Mouse (Mus musculus) embryonic facial prominence, embryonic 14.5 days (tissue): ENCODE results near the gene Pax8. TPM values are rescaled to one million over a fixed set of nuclear protein-coding genes. Genes with fewer than 3 reads are reported as not detected.
A peak's percentile ranks its signal among the peaks of the same experiment; 100 is the strongest.

ENCODE experiments used
- ATAC-seq: fragments of 200-750 bp; cut with Nextera tagmentation; 2 replicates; pipeline ENCODE4 v1.8.0; 2017; ENCODE audit warnings: low read depth, moderate number of reproducible peaks, moderate TSS enrichment
- DNase-seq: peaks from one replicate; pipeline ENCODE4 v3.0.0-alpha.2; 2015; ENCODE audit warnings: low spot score
- H3K27ac ChIP-seq: fragments of 300-500 bp; sonication (generic); replicated peaks from 2 replicates; pipeline ENCODE4 v1.5.1; 2014; ENCODE audit warnings: low read depth, mild to moderate bottlenecking, low read length, moderate library complexity
- H3K27me3 ChIP-seq: fragments of 300-500 bp; sonication (generic); replicated peaks from 2 replicates; pipeline ENCODE4 v1.6.1; 2014; ENCODE audit warnings: low read length; ENCODE audit not compliant: control insufficient read depth, insufficient read depth
- H3K36me3 ChIP-seq: fragments of 300-500 bp; sonication (generic); 2 replicates; pipeline ENCODE4 v1.6.1; 2014; ENCODE audit warnings: low read length, mixed read lengths; ENCODE audit not compliant: control insufficient read depth, insufficient read depth
- H3K4me1 ChIP-seq: fragments of 300-500 bp; sonication (generic); 2 replicates; pipeline ENCODE4 v1.6.1; 2014; ENCODE audit warnings: antibody characterized with exemption, low read length; ENCODE audit not compliant: control insufficient read depth, insufficient read depth
- H3K4me2 ChIP-seq: fragments of 300-500 bp; sonication (generic); 2 replicates; pipeline ENCODE4 v1.6.1; 2014; ENCODE audit warnings: low read depth, mild to moderate bottlenecking, low read length, moderate library complexity, mixed read lengths
- H3K4me3 ChIP-seq: fragments of 300-500 bp; sonication (generic); 2 replicates; pipeline ENCODE4 v1.5.1; 2014; ENCODE audit warnings: low read depth, mild to moderate bottlenecking, low read length
- H3K9ac ChIP-seq: fragments of 300-500 bp; sonication (generic); 2 replicates; pipeline ENCODE4 v1.6.1; 2014; ENCODE audit warnings: low read depth, mild to moderate bottlenecking, low read length, moderate library complexity, mixed read lengths
- H3K9me3 ChIP-seq: fragments of 300-500 bp; sonication (generic); 2 replicates; pipeline ENCODE4 v1.6.1; 2016; ENCODE audit warnings: low read length; ENCODE audit not compliant: control insufficient read depth
- WGBS: fragments of 180-500 bp; shearing (Covaris S2); extraction: QIAGEN DNeasy Blood & Tissue Kit; methylation state at CpG from one replicate; pipeline ENCODE4 v1.1.7; 2014; 5-methylcytosine and 5-hydroxymethylcytosine counted together
- polyA plus RNA-seq: library from polyadenylated mRNA; unstranded; fragments of >200 nt; fragmentation: Nextera tagmentation; extraction: Ambion mirVana; gene quantifications from 2 replicates; pipeline ENCODE4 v1.2.1, GENCODE M21; 2014

Pax8 gene
- polyA plus RNA-seq: 0.77 and 0.97 TPM in 2 replicates

GRCm38 (mm10) chr2:24475420-24475819 is at the start of gene Pax8:
Pax8 (minus strand) TSS chr2:24475599.
- DNase-seq (no peak), ATAC-seq (no peak)
- Histone ChIP-seq H3K4me2 (no peak within 1 kb of the TSS), H3K4me3 (no peak within 1 kb of the TSS), H3K27me3 (peaks cover 64% of the 10 kb centered on the region), H3K9me3 (no peaks in the 10 kb centered on the region), H3K9ac (no peak within 1 kb of the TSS), H3K27ac (no peak within 1 kb of the TSS), H3K36me3 (no peaks in the 10 kb centered on the region), H3K4me1 (no peaks in the 10 kb centered on the region)
- whole genome bisulfite sequencing: 20% methylated on average over 9 of the region's 9 CpGs

GRCm38 (mm10) chr2:24521430-24522226 is 46.2 kb upstream of the Pax8 start:
- H3K36me3 ChIP-seq: no peaks in the 10 kb centered on the region
- peak; percentile 80 for DNase-seq
- peak overlapping the region; percentile 40; the same call in 1 of the 2 replicates for H3K27ac ChIP-seq
- H3K27me3 ChIP-seq: peaks cover 7% of the 10 kb centered on the region; the same call in 1 of the 2 replicates
- peak overlapping the region; percentile 47 for H3K4me3 ChIP-seq
- ATAC-seq: peak; percentile 92
- H3K9ac ChIP-seq: peak overlapping the region; percentile 64
- peaks cover 4% of the 10 kb centered on the region for H3K4me1 ChIP-seq
- no peaks in the 10 kb centered on the region for H3K9me3 ChIP-seq
- under 1% methylated on average over 33 of the region's 33 CpGs for WGBS
- H3K4me2 ChIP-seq: peak overlapping the region; percentile 86

GRCm38 (mm10) chr2:24520576-24521272 is 45.3 kb upstream of the Pax8 start:
- peak overlapping the region; percentile 64 for H3K9ac ChIP-seq
- H3K4me3 ChIP-seq: peak overlapping the region; percentile 47
- 24% methylated on average over 9 of the region's 9 CpGs for WGBS

GRCm38 (mm10) chr2:24516946-24517345 is 41.5 kb upstream of the Pax8 start:
- DNase-seq: no peak
- Histone ChIP-seq H3K4me2 (no peak overlapping the region), H3K4me1 (peaks cover 3% of the 10 kb centered on the region), H3K36me3 (no peaks in the 10 kb centered on the region), H3K27ac (no peak overlapping the region), H3K9ac (no peak overlapping the region), H3K27me3 (peaks cover 2% of the 10 kb centered on the region; the same call in 1 of the 2 replicates), H3K4me3 (no peak overlapping the region), H3K9me3 (no peaks in the 10 kb centered on the region)
- 64% methylated on average over 3 of the region's 3 CpGs for whole genome bisulfite sequencing
- ATAC-seq: no peak

More at GRCm38 (mm10) chr2:24520576-24521272, 45.3 kb upstream of the Pax8 start:
- ATAC-seq (no peak), DNase-seq (no peak)
- Histone ChIP-seq H3K9me3 (no peaks in the 10 kb centered on the region), H3K36me3 (no peaks in the 10 kb centered on the region), H3K4me1 (peaks cover 4% of the 10 kb centered on the region), H3K27ac (no peak overlapping the region; the same call in 1 of the 2 replicates), H3K4me2 (peak overlapping the region; percentile 86), H3K27me3 (peaks cover 7% of the 10 kb centered on the region; the same call in 1 of the 2 replicates)

GRCm38 (mm10) chr2:24507359-24507758 is 32.0 kb upstream of the Pax8 start:
- no peak overlapping the region for H3K27ac ChIP-seq
- no peak overlapping the region for H3K4me2 ChIP-seq
- H3K36me3 ChIP-seq: no peaks in the 10 kb centered on the region
- H3K4me1 ChIP-seq: no peaks in the 10 kb centered on the region
- no peak overlapping the region for H3K4me3 ChIP-seq
- DNase-seq (no peak), ATAC-seq (no peak)
- no peaks in the 10 kb centered on the region for H3K9me3 ChIP-seq
- no peaks in the 10 kb centered on the region for H3K27me3 ChIP-seq
- 86% methylated on average over 3 of the region's 3 CpGs for WGBS
- H3K9ac ChIP-seq: no peak overlapping the region

- DNase-seq: peak; percentile 65
- no peaks in the 10 kb centered on the region for H3K36me3 ChIP-seq
- H3K4me2 ChIP-seq: no peak overlapping the region
- 38% methylated on average over 5 of the region's 5 CpGs for WGBS
- H3K4me3 ChIP-seq: no peak overlapping the region
- no peaks in the 10 kb centered on the region for H3K27me3 ChIP-seq
- no peaks in the 10 kb centered on the region for H3K4me1 ChIP-seq
- H3K9me3 ChIP-seq: no peaks in the 10 kb centered on the region
- H3K27ac ChIP-seq: no peak overlapping the region
- H3K9ac ChIP-seq: no peak overlapping the region
- ATAC-seq: peak; percentile 82; the same call in 1 of the 2 replicates
These were observed 27.6 kb upstream of the Pax8 start for GRCm38 (mm10) chr2:24502963-24503471.

GRCm38 (mm10) chr2:24500921-24501320 is 25.5 kb upstream of the Pax8 start:
- no peak overlapping the region for H3K9ac ChIP-seq
- no peak overlapping the region for H3K4me3 ChIP-seq
- DNase-seq (no peak), ATAC-seq (no peak)
- H3K27me3 ChIP-seq: no peaks in the 10 kb centered on the region
- H3K4me2 ChIP-seq: no peak overlapping the region
- 69% methylated on average over 2 of the region's 2 CpGs for WGBS
- H3K36me3 ChIP-seq: no peaks in the 10 kb centered on the region
- no peaks in the 10 kb centered on the region for H3K9me3 ChIP-seq
- no peaks in the 10 kb centered on the region for H3K4me1 ChIP-seq
- H3K27ac ChIP-seq: no peak overlapping the region

GRCm38 (mm10) chr2:24490564-24490963 is 15.2 kb upstream of the Pax8 start:
- H3K4me1 ChIP-seq: no peaks in the 10 kb centered on the region
- peak; percentile 22 for DNase-seq
- no peak for ATAC-seq
- H3K4me3 ChIP-seq: no peak overlapping the region
- no peak overlapping the region for H3K4me2 ChIP-seq
- H3K27ac ChIP-seq: no peak overlapping the region
- H3K9ac ChIP-seq: no peak overlapping the region
- no peaks in the 10 kb centered on the region for H3K27me3 ChIP-seq
- WGBS: 38% methylated on average over 6 of the region's 6 CpGs
- H3K36me3 ChIP-seq: no peaks in the 10 kb centered on the region
- H3K9me3 ChIP-seq: no peaks in the 10 kb centered on the region
